Mouse (Mus musculus) kidney, adult 2 months (tissue): ENCODE measurements at regions not wholly inside any gene's neighbourhood (a gene's known extent, or its start where the extent isn't known, plus 50 kb on each side); places are given as distances from the start of the nearest gene placed in this dataset.

Source experiments
- CTCF ChIP-seq: fragments of 200-500 bp; conservative IDR thresholded peaks from 2 replicates; pipeline ENCODE4 v1.5.1; 2011; ENCODE audit warnings: low read depth, mild to moderate bottlenecking, control low read depth, low read length, moderate library complexity, mixed read lengths; ENCODE audit not compliant: insufficient read depth, insufficient read length
- POLR2A ChIP-seq: fragments of 200-500 bp; IDR thresholded peaks from one replicate; pipeline ENCODE4 v1.6.1; 2011; ENCODE audit warnings: low read depth, low read length, control low read depth

DNA sequence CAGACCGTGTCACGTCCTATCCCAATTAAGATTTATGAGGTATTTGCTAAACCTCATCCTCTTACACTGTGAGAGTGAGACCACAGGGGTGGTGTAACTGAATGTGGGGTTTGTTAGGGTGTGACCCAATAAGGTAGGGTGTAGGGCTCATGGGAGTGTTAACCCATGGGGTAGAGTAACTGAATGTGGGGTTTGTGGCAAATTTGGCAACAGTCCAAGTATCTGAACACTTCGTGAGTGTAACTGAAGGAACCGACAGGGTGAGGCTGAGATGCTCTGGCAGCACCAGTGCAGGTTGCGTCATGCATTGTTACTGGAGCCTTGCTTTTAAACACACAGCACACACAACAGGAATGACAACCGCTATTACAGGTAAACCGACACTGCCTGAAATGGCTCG is 144.1 kb downstream of the Anxa2 start:
- TF ChIP-seq CTCF, result no peak
- no peak for TF ChIP-seq POLR2A
